Mouse (Mus musculus): ENCODE measurements around the gene Gm10770. TPM values are rescaled to one million over a fixed set of nuclear protein-coding genes. Genes with fewer than 3 reads are reported as not detected.

Gm10770 gene
- polyA plus RNA-seq (2014; fragmentation: Illumina TruSeq; extraction: RNeasy Lipid Tissue Mini Kit (QIAGEN cat#74804)) = not detected

DNA sequence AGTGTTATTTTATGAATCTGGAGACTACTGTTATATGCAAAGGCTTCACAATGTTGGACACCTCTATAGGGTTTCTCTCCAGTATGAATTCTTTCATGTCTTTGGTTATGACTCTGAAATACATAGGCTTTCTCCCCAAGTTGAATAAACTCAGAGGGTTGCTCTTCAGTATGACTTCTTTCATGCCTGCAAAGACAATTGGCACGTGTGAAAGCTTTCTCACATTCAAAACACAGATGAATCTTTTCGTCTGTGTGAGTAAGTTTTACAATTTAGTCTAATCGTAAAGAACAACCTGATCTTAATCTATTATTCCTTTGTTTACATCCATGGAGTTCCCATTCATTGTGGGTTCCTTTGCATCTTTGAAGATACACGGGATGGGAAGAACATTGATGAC is at the start of gene Gm10770:
Gene Gm10770 (minus strand): TSS at position 101 of the 400 bp plus-strand sequence.

DNA sequence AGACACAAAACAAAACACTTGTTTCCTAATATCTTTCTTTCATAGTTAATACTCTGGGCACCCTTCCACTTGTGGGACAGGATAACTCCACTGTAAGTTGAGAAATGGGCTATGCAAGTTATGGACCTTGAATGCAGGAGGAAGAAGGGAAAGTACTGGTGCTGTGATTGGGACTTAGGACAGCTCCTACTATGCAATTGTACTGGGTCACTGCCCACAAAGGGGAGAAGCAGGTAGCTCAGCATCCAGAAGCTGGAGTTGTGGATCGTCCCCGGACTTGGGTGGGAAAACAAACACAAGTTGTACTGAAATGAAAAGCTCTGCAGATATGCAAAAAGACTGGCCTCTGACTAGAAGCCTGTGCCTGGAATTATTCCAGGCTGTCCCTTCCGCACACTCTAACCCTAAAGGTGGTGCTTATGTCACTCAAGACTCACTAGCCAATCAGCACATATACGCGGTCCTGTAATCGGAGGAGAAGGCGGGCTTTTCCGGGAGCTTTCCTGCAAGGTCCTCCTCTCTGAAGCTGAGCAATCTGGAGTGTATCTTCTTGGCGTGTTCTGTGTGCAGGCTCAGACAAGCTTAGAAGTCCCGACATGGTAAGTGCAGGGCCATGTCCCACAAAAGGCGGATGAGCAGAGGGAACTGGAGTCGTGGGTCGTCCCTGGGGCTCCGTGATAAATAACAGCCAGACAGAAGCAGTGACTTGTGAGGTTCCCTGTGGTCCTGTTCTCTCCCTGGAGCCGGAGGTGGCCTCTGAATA is 38.3 kb upstream of the Gm10770 start, which contains the start of gene Zfp937:
Gene Zfp937 (plus strand): TSS at position 474 of the 763 bp plus-strand sequence.

DNA sequence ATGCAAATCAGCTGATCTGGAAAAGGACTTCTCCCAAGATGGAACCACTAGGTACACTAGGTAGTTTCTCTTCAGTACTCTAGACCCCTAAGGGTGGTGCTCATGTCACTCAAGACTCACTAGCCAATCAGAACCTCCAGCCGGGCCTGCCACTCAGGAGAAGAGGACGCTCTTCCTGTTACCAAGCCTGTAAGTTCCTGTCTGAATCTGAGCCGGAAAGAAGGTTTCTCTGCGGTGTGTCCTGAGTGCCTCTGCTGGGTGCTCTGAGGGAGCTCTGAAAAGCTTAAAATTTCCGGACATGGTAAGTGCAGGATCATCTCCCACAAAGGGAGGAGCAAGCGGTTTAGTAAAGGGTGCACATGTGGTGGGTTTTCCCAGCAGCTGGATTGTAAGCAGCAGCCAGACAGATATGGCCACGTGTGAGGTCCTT is 2.1 kb upstream of the Gm10770 start, which contains the start of gene Gm14139:
Gene Gm14139 (plus strand): TSS at position 186 of the 430 bp plus-strand sequence.

DNA sequence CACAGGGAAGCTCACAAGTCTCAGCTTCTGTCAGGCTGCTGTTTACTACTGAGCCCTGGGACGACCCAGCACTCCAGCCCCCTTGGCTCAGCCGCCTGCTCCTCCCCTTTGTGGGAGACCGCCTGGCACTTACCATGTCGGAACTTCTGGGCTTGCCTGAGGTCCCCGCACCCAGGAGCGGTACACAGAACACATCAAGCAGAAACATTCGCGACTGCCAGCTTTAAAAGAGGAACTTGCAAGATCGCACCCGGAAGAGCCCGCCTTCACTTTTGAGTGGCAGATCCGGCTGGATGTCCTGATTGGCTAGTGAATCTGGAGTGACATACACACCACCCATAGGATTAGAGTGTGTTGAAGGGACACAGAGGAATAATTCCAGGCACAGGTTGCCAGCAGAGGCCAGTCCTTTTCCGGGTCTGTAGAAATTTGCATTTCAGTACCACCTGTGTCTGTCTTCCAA is 43.0 kb downstream of the Gm10770 start, which contains the start of gene Zfp120:
Gene Zfp120 (minus strand): TSS at position 274 of the 463 bp plus-strand sequence.

Other genes starting within 250 kb of the Gm10770 start
- 60.2 TPM for gene Zfp120, start 43.0 kb downstream of the Gm10770 start, polyA plus RNA-seq (2014; fragmentation: Illumina TruSeq; extraction: RNeasy Lipid Tissue Mini Kit (QIAGEN cat#74804))
- gene Gm14139, start 2.1 kb upstream of the Gm10770 start, polyA plus RNA-seq (2014; fragmentation: Illumina TruSeq; extraction: RNeasy Lipid Tissue Mini Kit (QIAGEN cat#74804)) = 4.6 TPM
- gene Zfp937, start 38.4 kb upstream of the Gm10770 start, polyA plus RNA-seq (2014; fragmentation: Illumina TruSeq; extraction: RNeasy Lipid Tissue Mini Kit (QIAGEN cat#74804)) = 43.4 TPM
- gene Gm21994, start 75.9 kb upstream of the Gm10770 start, polyA plus RNA-seq (2014; fragmentation: Illumina TruSeq; extraction: RNeasy Lipid Tissue Mini Kit (QIAGEN cat#74804)) = 48.5 TPM
- 1.1 TPM for gene Gm14124, start 77.8 kb upstream of the Gm10770 start, polyA plus RNA-seq (2014; fragmentation: Illumina TruSeq; extraction: RNeasy Lipid Tissue Mini Kit (QIAGEN cat#74804))
- gene Gm10130, start 144.0 kb upstream of the Gm10770 start, polyA plus RNA-seq (2014; fragmentation: Illumina TruSeq; extraction: RNeasy Lipid Tissue Mini Kit (QIAGEN cat#74804)) = 4.6 TPM
- 20.9 TPM for gene 3300002I08Rik, start 183.1 kb upstream of the Gm10770 start, polyA plus RNA-seq (2014; fragmentation: Illumina TruSeq; extraction: RNeasy Lipid Tissue Mini Kit (QIAGEN cat#74804))